In genomic region chr1:160036996-160037521, GRCm38 (mm10) we compare ENCODE assay signal across 9 mouse cellular contexts. TPM values are rescaled to one million over a fixed set of nuclear protein-coding genes. Genes with fewer than 3 reads are reported as not detected.
DNase-seq lines count a peak whose midpoint lies in the region; ATAC-seq and TF ChIP-seq lines count a peak whose summit lies in the region.
"Had no signal": no experiment of that assay in that cellular context is flagged by ENCODE, and none has a peak within 500 bp of the region (broad histone marks: within the 10 kb centered on the region; RNA-seq: fewer than 3 reads in every experiment).

No protein-coding gene starts in this region.

- 0 out of 2 replicates have a peak overlapping the region, but pooled peaks have one; percentile 53 for H3K27ac ChIP-seq in liver, postnatal 0 days (ENCODE audit: low read depth)
- no peak overlapping the region for H3K27ac ChIP-seq in neural tube, embryonic 15.5 days (replicated peaks)
- no peak overlapping the region for H3K27ac ChIP-seq in hindbrain, embryonic 11.5 days (ENCODE audit: low read depth, low read length)

- ATAC-seq in hematopoietic stem cell, adult 5-6 weeks (replicated peaks in 1 of 2; ENCODE audit: insufficient read depth in 1 of 2, low FRiP score in 2 of 2, low TSS enrichment in 1 of 2, low read depth in 1 of 2, poor library complexity in 2 of 2, severe bottlenecking in 2 of 2): peak; percentile 25 to 82; a peak in 2 of 4 replicates
- no peak for ATAC-seq in liver, postnatal 0 days
- no peak for ATAC-seq in neural tube, embryonic 15.5 days (ENCODE audit: low FRiP score)
- no peak for ATAC-seq in hindbrain, embryonic 11.5 days (ENCODE audit: low FRiP score)

- 53% methylated on average over 5 of the region's 5 CpGs for WGBS in liver, postnatal 0 days (ENCODE audit: insufficient replicate concordance)
- WGBS in neural tube, embryonic 15.5 days: 84% methylated on average over 5 of the region's 5 CpGs
- 91% methylated on average over 5 of the region's 5 CpGs for WGBS in hindbrain, embryonic 11.5 days

- H3K4me2 ChIP-seq in liver, postnatal 0 days (ENCODE audit: low read depth, low read length): no peak overlapping the region
- no peak overlapping the region for H3K4me2 ChIP-seq in neural tube, embryonic 15.5 days
- H3K4me2 ChIP-seq in hindbrain, embryonic 11.5 days (replicated peaks; ENCODE audit: low read depth, low read length): no peak overlapping the region

- no peak overlapping the region for H3K4me3 ChIP-seq in liver, postnatal 0 days (ENCODE audit: low read depth, low read length)
- H3K4me3 ChIP-seq in neural tube, embryonic 15.5 days (replicated peaks): no peak overlapping the region
- H3K4me3 ChIP-seq in hindbrain, embryonic 11.5 days (ENCODE audit: low read depth, low read length): no peak overlapping the region

- intact Hi-C loops in gastrocnemius, postnatal 14 days (cut with DNase I; ENCODE audit: low total_unique reads): no loop called here

- TF ChIP-seq POLR2A in brain, embryonic 14.5 days (IDR thresholded peaks at IDR 0.05; ENCODE audit: borderline replicate concordance, extremely low read depth, insufficient read depth, insufficient read length, poor library complexity, severe bottlenecking): no peak

- TF ChIP-seq CTCF in brain, embryonic 14.5 days (IDR thresholded peaks at IDR 0.05; ENCODE audit: borderline replicate concordance, extremely low read depth, insufficient read depth, insufficient read length): no peak
- no peak for TF ChIP-seq CTCF in liver, postnatal 0 days (IDR thresholded peaks at IDR 0.05; ENCODE audit: low read depth)

- no peaks in the 10 kb centered on the region for H3K36me3 ChIP-seq in liver, postnatal 0 days (replicated peaks; ENCODE audit: insufficient read depth, low read length)
- H3K36me3 ChIP-seq in neural tube, embryonic 15.5 days: no peaks in the 10 kb centered on the region
- H3K36me3 ChIP-seq in hindbrain, embryonic 11.5 days (ENCODE audit: control insufficient read depth, insufficient read depth, low read length): no peaks in the 10 kb centered on the region

- H3K27me3 ChIP-seq in liver, postnatal 0 days (ENCODE audit: insufficient read depth, low read length): no peaks in the 10 kb centered on the region
- no peaks in the 10 kb centered on the region for H3K27me3 ChIP-seq in neural tube, embryonic 15.5 days (replicated peaks)
- no peaks in the 10 kb centered on the region for H3K27me3 ChIP-seq in hindbrain, embryonic 11.5 days (ENCODE audit: control insufficient read depth, insufficient read depth, low read length)

- no peak for TF ChIP-seq EP300 in liver, postnatal 0 days (IDR thresholded peaks at IDR 0.05; ENCODE audit: low read depth)

- H3K9ac ChIP-seq in liver, postnatal 0 days (replicated peaks): no peak overlapping the region
- H3K9ac ChIP-seq in neural tube, embryonic 15.5 days (replicated peaks): no peak overlapping the region
- no peak overlapping the region for H3K9ac ChIP-seq in hindbrain, embryonic 11.5 days (ENCODE audit: low read depth, low read length)

- peak; percentile 19 for DNase-seq in gastrocnemius, postnatal 14 days
- no peak for DNase-seq in gastrocnemius, adult 8-10 months (ENCODE audit: low spot score in 2 of 2)
- peak; percentile 30 for DNase-seq in brain, embryonic 14.5 days (ENCODE audit: low read depth)
- DNase-seq in liver, postnatal 0 days: no peak
- DNase-seq in layer of hippocampus, postnatal 36 days: no peak
- DNase-seq in hindbrain, embryonic 11.5 days (ENCODE audit: low spot score): no peak

- H3K4me1 ChIP-seq in liver, postnatal 0 days (ENCODE audit: insufficient read depth): peaks cover 10% of the 10 kb centered on the region
- H3K4me1 ChIP-seq in neural tube, embryonic 15.5 days: no peaks in the 10 kb centered on the region
- no peaks in the 10 kb centered on the region for H3K4me1 ChIP-seq in hindbrain, embryonic 11.5 days (replicated peaks; ENCODE audit: control insufficient read depth, insufficient read depth, low read length)

- H3K9me3 ChIP-seq in liver, postnatal 0 days (ENCODE audit: low read length): no peaks in the 10 kb centered on the region
- no peaks in the 10 kb centered on the region for H3K9me3 ChIP-seq in neural tube, embryonic 15.5 days (replicated peaks)
- H3K9me3 ChIP-seq in hindbrain, embryonic 11.5 days (ENCODE audit: control insufficient read depth, low read length): no peaks in the 10 kb centered on the region

RNA-seq across cellular contexts. Expression of gene 4930523C07Rik, which starts 7.1 kb away (rescaled TPM):
- 1 to 10 TPM; 7.6 to 9.9 TPM for total RNA-seq in gastrocnemius, postnatal 14 days (2021)
- total RNA-seq in gastrocnemius, adult 8-10 months (2022): 1 to 10 TPM; 2.5 to 5.5 (median 3.1) TPM
- 0.57 and 1.2 TPM in 2 replicates for polyA plus RNA-seq in brain, embryonic 14.5 days (2012; rRNA removed)
- total RNA-seq in hematopoietic stem cell, adult 5-6 weeks (2017): 23.5 and 34.6 TPM in 2 replicates
- polyA plus RNA-seq in liver, postnatal 0 days (2015; fragmentation: Nextera tagmentation; extraction: Ambion mirVana): 16.5 and 23.0 TPM in 2 replicates
- polyA plus RNA-seq in neural tube, embryonic 15.5 days (2015; fragmentation: Nextera tagmentation; extraction: Ambion mirVana): 3.4 and 9.2 TPM in 2 replicates
- total RNA-seq in layer of hippocampus, postnatal 36 days (2021): 1 to 10 TPM; 2.4 to 3.5 TPM
- 1.7 and 2.5 TPM in 2 replicates for polyA plus RNA-seq in hindbrain, embryonic 11.5 days (2014; fragmentation: Nextera tagmentation; extraction: Ambion mirVana)
- total RNA-seq: MEL had no signal

Comparison
In these comparisons a context has a peak if more than half of its experiments do, and no peak if none do; other contexts are left out.
1. DNase-seq: peak in gastrocnemius, postnatal 14 days (single experiment) and brain, embryonic 14.5 days (single experiment); none in gastrocnemius, adult 8-10 months (0 of 2), liver, postnatal 0 days (single experiment), layer of hippocampus, postnatal 36 days (0 of 2) and hindbrain, embryonic 11.5 days (single experiment).
2. ATAC-seq: peak in hematopoietic stem cell, adult 5-6 weeks (2 of 2); none in liver, postnatal 0 days (single experiment), neural tube, embryonic 15.5 days (single experiment) and hindbrain, embryonic 11.5 days (single experiment).